Mouse (Mus musculus) monocyte, adult 5-6 weeks (primary cell): ENCODE results near the gene Prkaa2. TPM values are rescaled to one million over a fixed set of nuclear protein-coding genes. Genes with fewer than 3 reads are reported as not detected.

Experiments
- ATAC-seq: fragments of 153-309, 156-312 bp; replicated peaks from 2 replicates; pipeline ENCODE4 v1.8.0; 2017; ENCODE audit warnings: mild to moderate bottlenecking; ENCODE audit not compliant: low TSS enrichment, insufficient number of reproducible peaks, severe bottlenecking, poor library complexity, low FRiP score
- total RNA-seq: library from RNA; stranded (forward); fragments of 200-1000, 200-491, 200-594 nt; gene quantifications from 3 replicates; pipeline ENCODE4 v1.2.3, GENCODE M21; 2017

Prkaa2 gene
- total RNA-seq, 1 experiment from 2014 or later = not detected

- no peak for ATAC-seq
Measured at GRCm38 (mm10) chr4:105111770-105112169, 2.1 kb upstream of the Prkaa2 start.

- ATAC-seq = no peak
Measured at GRCm38 (mm10) chr4:105110684-105111035, 970 bp upstream of the Prkaa2 start.

- ATAC-seq = no peak
Measured at GRCm38 (mm10) chr4:105109990-105110683, 447 bp upstream of the Prkaa2 start.

- no peak for ATAC-seq
Measured at GRCm38 (mm10) chr4:105108641-105109198, 970 bp downstream of the Prkaa2 start.

GRCm38 (mm10) chr4:105107943-105108640 is 1.6 kb downstream of the Prkaa2 start:
- ATAC-seq = no peak

GRCm38 (mm10) chr4:105104099-105104872 is 5.4 kb downstream of the Prkaa2 start:
- ATAC-seq = no peak

- ATAC-seq = no peak
Measured at GRCm38 (mm10) chr4:105101337-105101688, 8.4 kb downstream of the Prkaa2 start.

- ATAC-seq = no peak
Measured at GRCm38 (mm10) chr4:105100508-105101336, 9.0 kb downstream of the Prkaa2 start.

- no peak for ATAC-seq
Measured at GRCm38 (mm10) chr4:105098660-105099059, 11.0 kb downstream of the Prkaa2 start.

- no peak for ATAC-seq
Measured at GRCm38 (mm10) chr4:105098158-105098557, 11.5 kb downstream of the Prkaa2 start.

- ATAC-seq = no peak
Measured at GRCm38 (mm10) chr4:105095316-105095715, 14.4 kb downstream of the Prkaa2 start.

GRCm38 (mm10) chr4:105093951-105094350 is 15.7 kb downstream of the Prkaa2 start:
- no peak for ATAC-seq

GRCm38 (mm10) chr4:105090417-105090816 is 19.3 kb downstream of the Prkaa2 start:
- no peak for ATAC-seq

- no peak for ATAC-seq
Measured at GRCm38 (mm10) chr4:105089386-105089785, 20.3 kb downstream of the Prkaa2 start.

GRCm38 (mm10) chr4:105088671-105089070 is 21.0 kb downstream of the Prkaa2 start:
- ATAC-seq = no peak

- ATAC-seq = no peak
Measured at GRCm38 (mm10) chr4:105076152-105076551, 33.5 kb downstream of the Prkaa2 start.

- ATAC-seq = no peak
Measured at GRCm38 (mm10) chr4:105071761-105072427, 37.8 kb downstream of the Prkaa2 start.

- ATAC-seq = 0 out of 2 replicates have a peak, but pooled peaks have one; percentile 53
Measured at GRCm38 (mm10) chr4:105070982-105071381, 38.7 kb downstream of the Prkaa2 start.
